Mouse (Mus musculus): ENCODE results near the gene Zfp128. TPM values are rescaled to one million over a fixed set of nuclear protein-coding genes. Genes with fewer than 3 reads are reported as not detected.
"Not testable (repeated sequence)": the region's sequence is repeated elsewhere in the genome, so short reads cannot be mapped to it uniquely, and the experiment has no call there.

The Zfp128 gene
- total RNA-seq, 2 experiments from 2014 or later: 2.2 to 2.3 TPM

DNA sequence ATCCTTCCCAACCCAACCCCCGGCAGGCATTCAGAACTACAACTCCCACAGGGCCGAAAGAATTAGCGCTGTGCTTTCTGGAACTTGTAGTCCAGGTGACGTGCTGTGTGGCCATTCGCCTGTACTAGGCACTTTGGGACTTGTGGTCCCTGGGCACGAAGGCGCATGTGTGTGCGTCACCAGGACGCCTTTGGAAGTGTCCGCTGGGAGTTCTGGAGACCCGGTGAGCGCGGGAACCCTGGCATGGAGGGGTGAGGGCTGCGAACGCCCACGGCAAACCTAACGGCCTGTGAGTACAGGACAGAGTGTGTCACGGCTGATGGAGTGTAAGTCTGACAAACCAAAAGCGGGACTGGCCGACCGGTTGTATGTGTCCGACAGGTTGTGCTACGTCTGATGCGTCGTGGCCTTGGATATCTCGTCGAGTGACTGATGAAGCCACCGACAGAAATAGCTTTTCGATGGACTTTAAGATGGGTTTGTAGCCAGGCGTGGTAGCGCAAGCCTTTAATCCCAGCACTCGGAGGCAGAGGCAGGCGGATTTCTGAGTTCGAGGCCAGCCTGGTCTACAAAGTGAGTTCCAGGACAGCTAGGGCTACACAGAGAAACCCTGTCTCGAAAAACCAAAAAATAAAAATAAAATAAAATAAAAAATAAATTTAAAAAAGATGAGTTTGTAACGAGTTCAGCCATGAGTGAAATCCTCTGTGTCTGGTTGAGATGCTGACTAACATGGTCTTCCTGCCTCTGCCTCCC, 16.9 kb downstream of the Zfp128 start, which contains the start of gene Zscan22:
Gene Zscan22, plus strand, starts transcription at position 161 of the 756 bp plus-strand sequence.
- intact Hi-C loops (cut with DNase I): loop anchor here (2.0 to 5.0 kb wide), 2 partner anchors 51 to 154 kb away; partner anchors contain the start of gene Mzf1
- Histone ChIP-seq H3K27ac (peak within 1 kb of the TSS; percentile 84), H3K4me3 (peak within 1 kb of the TSS; percentile 95)
- TF ChIP-seq CTCF (IDR thresholded peaks at IDR 0.05): no peak
- peak; percentile 95 for DNase-seq

DNA sequence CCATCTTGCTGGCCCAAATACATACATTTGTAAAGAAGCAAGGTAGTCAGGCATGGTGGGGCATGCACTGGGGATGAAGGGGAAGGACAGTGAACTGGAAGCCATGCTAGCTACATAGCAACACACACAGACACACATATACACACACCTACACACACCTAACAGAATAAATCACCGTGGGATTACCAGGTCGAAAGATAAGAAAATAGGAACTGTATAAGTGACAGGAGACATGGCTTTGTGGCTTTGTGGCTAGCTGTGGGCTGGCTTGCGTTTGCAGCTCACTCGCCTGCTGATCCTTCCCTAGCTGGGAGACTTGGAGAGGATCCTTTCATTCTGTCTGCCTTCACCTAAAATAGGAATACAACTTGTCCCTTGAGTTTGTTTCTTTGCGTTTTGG, 20.5 kb downstream of the Zfp128 start:
- no peak for DNase-seq
- H3K4me3 ChIP-seq: no peak overlapping the region
- intact Hi-C loops (cut with DNase I): loop anchor here (10.0 kb wide), 1 partner anchor 373 kb away; the partner anchor contains the start of genes Lig1 and Zswim9
- TF ChIP-seq CTCF (IDR thresholded peaks at IDR 0.05): no peak
- H3K27ac ChIP-seq: no peak overlapping the region

DNA sequence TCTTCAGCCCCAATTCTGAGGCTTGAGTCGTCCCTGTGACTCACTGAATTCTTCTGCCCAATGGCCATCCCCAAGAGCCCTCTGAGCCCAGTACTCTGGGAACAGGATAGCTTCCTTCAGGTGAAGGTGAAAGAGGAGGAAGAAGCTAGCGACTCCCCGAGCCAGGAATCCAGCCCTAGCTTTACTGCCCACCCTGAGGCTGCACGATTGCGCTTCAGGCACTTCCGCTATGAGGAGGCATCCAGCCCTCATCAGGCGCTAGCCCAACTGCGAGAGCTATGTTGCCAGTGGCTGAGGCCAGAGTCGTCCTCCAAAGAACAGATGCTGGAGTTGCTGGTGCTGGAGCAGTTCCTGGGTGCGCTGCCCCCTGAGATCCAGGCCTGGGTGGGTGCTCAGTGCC, 22.6 kb downstream of the Zfp128 start:
- Histone ChIP-seq H3K4me3 (no peak overlapping the region), H3K27ac (no peak overlapping the region)
- no peak for DNase-seq
- intact Hi-C loops (cut with DNase I): loop anchor here (10.0 kb wide), 1 partner anchor 371 kb away; the partner anchor contains the start of genes Lig1 and Zswim9
- TF ChIP-seq CTCF (IDR thresholded peaks at IDR 0.05): no peak

DNA sequence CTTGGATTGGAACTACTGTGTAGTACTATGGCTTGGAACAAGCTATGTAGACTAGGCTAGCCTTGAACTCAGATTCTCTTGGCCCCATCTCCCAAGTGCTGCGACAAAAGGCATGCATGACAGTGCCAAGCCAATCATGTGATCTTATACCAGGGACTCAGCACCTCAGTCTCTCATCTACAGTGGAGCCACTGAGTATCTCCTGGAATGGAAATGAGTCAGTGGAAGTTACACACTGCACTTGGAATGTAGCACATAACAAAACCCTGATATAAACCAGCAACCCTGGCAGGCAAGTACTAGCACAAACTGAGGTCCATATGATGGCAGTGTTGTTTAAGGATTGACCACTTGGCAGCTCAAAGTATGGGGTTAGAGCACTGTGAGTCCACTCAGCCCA, 24.2 kb downstream of the Zfp128 start:
- Histone ChIP-seq H3K27ac (no peak overlapping the region), H3K4me3 (no peak overlapping the region)
- intact Hi-C loops (cut with DNase I): loop anchor here (10.0 kb wide), 1 partner anchor 370 kb away; the partner anchor contains the start of genes Lig1 and Zswim9
- no peak for TF ChIP-seq CTCF (IDR thresholded peaks at IDR 0.05)
- no peak for DNase-seq

DNA sequence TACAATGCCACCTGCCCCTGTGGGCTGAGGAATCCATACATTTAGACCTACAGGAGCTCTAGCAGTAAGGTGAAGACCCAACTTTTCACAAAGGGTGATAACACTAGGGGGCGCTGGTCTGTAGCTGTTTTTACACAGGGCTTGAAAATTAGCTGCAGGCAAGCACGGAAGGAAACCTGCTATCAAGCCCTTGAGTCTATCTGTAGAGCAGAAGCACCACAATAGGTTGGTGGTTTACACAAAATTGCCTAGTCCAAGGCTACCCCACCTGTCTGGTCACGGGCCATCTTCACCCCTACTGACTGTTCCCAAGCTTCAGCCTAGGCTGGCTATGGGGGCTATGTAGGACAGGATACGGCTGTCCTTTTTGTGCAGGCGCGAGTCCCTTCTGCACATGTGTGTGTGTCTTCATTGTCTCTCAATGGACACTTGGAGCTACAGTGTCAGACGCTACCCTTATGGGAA, 28.6 kb downstream of the Zfp128 start:
- TF ChIP-seq CTCF (IDR thresholded peaks at IDR 0.05): peak; percentile 79
- peak; percentile 77 for DNase-seq
- Histone ChIP-seq H3K27ac (peak overlapping the region; percentile 95), H3K4me3 (peak overlapping the region; percentile 81)
- intact Hi-C loops (cut with DNase I): loop anchor here (10.0 kb wide), 1 partner anchor 365 kb away; the partner anchor contains the start of genes Lig1 and Zswim9

DNA sequence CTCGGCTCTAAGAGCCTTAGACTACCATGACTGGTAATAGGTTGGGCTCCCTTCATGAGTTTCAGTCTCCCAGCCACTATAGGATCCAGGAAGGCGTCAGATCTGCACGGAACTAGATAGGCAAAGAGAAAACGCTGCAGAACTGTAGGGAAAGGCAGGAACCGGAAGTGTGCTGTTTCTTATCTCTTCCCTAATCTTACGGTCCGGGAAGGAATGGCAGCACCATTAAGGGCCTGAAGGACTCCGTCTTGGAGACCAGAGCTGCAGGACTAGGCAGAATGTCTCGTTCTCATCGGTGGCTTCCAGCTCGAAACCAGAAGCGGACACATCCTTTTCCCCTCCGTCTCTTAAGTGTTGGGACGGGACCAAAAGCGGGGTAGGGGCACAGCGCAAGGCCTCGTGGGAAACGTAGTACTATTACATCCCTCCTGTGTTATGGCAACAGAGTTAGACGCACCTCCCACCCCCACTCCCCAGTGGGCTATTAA, 29.2 kb downstream of the Zfp128 start:
- H3K27ac ChIP-seq: peak overlapping the region; percentile 95
- intact Hi-C loops (cut with DNase I): loop anchor here (1.0 to 5.0 kb wide), 2 partner anchors 99 to 137 kb away; no protein-coding TSS in a partner anchor
- DNase-seq: peak; percentile 65
- TF ChIP-seq CTCF (IDR thresholded peaks at IDR 0.05): no peak
- H3K4me3 ChIP-seq: peak overlapping the region; percentile 81

DNA sequence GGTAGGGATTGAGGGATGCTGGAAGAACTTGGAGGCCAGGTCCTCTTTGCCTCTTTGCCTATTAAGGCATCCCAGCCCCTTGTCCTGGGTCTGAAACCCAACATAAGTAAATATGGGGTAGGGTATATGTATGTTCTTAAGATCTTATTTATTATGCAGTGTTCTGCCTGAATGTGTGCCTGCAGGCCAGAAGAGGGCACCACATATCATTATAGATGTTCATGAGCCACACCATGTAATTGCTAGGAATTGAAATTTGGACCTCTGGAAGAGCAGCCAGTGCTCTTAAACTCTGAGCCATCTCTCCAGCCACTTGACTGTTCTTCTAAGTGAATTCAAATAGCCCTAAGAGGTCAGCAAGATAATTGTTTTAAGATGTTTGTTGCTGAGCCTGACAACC, 32.6 kb downstream of the Zfp128 start:
- intact Hi-C loops (cut with DNase I): loop anchor here (5.0 kb wide), 1 partner anchor 134 kb away; no protein-coding TSS in a partner anchor
- no peak for DNase-seq
- Histone ChIP-seq H3K4me3 (no peak overlapping the region), H3K27ac (no peak overlapping the region)
- TF ChIP-seq CTCF (IDR thresholded peaks at IDR 0.05): peak; percentile 51

DNA sequence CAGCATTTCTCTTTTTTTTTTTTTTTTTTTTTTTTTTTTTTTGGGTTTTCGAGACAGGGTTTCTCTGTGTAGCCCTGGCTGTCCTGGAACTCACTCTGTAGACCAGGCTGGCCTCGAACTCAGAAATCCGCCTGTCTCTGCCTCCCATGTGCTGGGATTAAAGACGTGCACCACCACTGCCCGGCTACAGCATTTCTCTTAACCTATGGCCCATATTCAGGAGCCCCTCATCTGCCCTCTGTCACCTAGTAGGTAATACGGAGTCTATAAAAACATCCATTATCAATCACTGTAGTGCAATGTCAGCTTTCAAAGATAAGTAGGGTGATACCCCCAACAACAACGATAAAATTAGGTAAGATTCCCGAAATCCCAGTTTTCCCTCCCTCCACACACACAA, 39.5 kb downstream of the Zfp128 start:
- H3K4me3 ChIP-seq, DNase-seq, H3K27ac ChIP-seq: not testable (repeated sequence)
- intact Hi-C loops (cut with DNase I): loop anchor here (5.0 kb wide), 3 partner anchors 42 to 443 kb away; partner anchors contain the start of genes Ube2m and Zfp606

DNA sequence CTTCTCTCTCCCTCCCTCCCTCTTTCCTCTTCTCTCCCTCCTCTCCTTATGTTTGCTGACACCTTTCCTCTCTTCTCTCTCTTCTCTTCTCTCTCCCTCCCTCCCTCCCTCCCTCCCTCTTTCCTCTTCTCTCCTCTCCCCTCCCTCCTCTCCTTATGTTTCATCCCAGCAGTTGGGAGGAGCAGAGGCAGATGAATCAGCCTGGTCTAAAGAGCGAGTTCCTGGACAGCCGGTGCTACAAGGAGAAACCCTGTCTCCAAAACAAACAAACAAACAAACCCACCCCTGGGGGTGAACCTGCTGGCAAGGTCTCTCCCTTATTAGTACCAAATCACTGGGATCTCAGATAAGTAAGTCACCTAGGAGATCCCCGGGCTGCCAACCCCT, 40.3 kb downstream of the Zfp128 start:
- Histone ChIP-seq H3K27ac (peak overlapping the region; percentile 98), H3K4me3 (peak overlapping the region; percentile 86)
- TF ChIP-seq CTCF (IDR thresholded peaks at IDR 0.05): no peak
- no peak for DNase-seq
- intact Hi-C loops (cut with DNase I): loop anchor here (5.0 kb wide), 3 partner anchors 41 to 444 kb away; partner anchors contain the start of genes Ube2m and Zfp606

DNA sequence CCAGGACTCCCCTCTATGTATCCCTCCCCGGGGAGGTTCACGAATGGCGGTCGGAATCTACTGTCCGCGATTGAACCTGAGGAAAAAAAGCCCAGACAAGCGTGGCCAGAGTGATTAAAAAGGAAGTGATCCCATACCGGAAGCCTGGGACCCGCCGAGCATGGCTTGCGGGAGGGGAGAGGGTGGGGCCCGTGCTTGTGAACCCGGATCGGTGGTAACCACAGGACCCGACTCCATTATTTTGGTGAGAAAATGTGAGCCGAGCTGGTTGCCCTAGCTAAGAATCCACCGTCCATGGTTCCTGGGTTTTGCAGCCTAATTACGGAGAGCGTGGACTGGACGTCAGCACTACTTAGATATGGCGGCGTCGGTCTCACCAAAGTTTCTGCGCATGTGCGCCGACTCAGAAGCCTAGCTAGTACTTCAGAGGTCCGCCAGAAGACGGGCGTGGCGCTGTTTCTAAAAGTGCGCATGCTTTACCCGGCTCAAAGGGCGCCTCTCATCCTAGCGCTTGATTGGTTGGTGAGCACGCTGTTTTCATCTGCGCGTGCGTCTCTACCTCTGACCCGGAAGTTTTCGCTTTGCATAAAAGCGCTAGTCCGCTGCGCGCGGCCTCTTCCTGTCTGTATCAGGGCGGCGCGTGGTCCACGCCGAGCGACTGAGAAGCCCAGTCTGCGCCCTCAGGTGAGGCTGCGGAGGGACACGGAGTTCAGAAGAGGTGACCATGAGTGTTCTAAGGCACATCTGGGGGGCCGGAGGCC, 40.9 kb downstream of the Zfp128 start, which contains the start of gene Rps5:
Gene Rps5, plus strand, starts transcription at position 586 of the 761 bp plus-strand sequence.
- Histone ChIP-seq H3K4me3 (peak within 1 kb of the TSS; percentile 86), H3K27ac (peak within 1 kb of the TSS; percentile 98)
- intact Hi-C loops (cut with DNase I): loop anchor here (1.0 to 5.0 kb wide), 4 partner anchors 27 to 445 kb away; partner anchors contain the start of genes Ube2m and Zfp606
- TF ChIP-seq CTCF (IDR thresholded peaks at IDR 0.05): peak; percentile 90
- DNase-seq: peak; percentile 99

DNA sequence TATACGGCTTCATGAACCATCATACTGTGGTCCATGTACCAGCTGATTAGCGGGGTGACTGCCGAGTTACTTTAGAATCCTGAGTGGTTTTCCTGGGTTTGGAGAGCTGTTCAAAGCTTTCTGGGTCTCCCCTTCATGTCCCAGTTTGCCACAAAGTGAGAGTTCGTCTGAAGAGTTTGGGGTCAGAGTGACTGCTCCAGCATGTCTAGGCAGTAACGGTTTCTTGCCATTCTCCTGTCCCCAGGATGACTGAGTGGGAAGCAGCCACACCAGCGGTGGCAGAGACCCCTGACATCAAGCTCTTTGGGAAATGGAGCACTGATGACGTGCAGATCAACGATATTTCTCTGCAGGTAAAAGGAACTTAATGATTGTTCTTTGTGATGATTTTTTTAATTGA, 41.8 kb downstream of the Zfp128 start:
- intact Hi-C loops (cut with DNase I): loop anchor here (1.0 to 5.0 kb wide), 4 partner anchors 27 to 445 kb away; partner anchors contain the start of genes Ube2m and Zfp606
- H3K27ac ChIP-seq: peak overlapping the region; percentile 98
- no peak for DNase-seq
- peak overlapping the region; percentile 86 for H3K4me3 ChIP-seq
- no peak for TF ChIP-seq CTCF (IDR thresholded peaks at IDR 0.05)

DNA sequence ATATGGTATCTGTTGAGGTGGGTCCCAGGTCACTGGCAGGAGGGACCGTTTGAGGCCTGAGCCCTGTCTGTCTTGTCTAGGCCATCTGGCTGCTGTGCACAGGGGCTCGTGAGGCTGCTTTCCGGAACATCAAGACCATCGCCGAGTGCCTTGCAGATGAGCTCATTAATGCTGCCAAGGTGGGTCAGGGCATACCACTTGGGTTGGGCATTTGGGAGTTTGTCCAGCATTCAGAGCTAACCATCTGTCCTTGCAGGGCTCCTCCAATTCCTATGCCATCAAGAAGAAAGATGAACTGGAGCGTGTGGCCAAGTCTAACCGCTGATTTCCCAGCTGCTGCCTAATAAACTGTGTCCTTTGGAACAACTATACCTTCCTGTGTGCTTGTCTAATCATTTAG, 45.3 kb downstream of the Zfp128 start:
- no peak for TF ChIP-seq CTCF (IDR thresholded peaks at IDR 0.05)
- no peak for DNase-seq
- intact Hi-C loops (cut with DNase I): no loop called here

More for the DNA sequence above, 45.3 kb downstream of the Zfp128 start:
- no peak overlapping the region for H3K4me3 ChIP-seq
- no peak overlapping the region for H3K27ac ChIP-seq
